Mouse (Mus musculus) liver, embryonic 14.5 days (tissue): ENCODE data around the gene Akt3.

Source experiments
- CTCF ChIP-seq: IDR thresholded peaks from 2 replicates; pipeline ENCODE4 v1.5.1; 2016; ENCODE audit warnings: antibody characterized with exemption, low read depth, control low read depth
- EP300 ChIP-seq: IDR thresholded peaks from 2 replicates; pipeline ENCODE4 v1.6.1; 2016; ENCODE audit warnings: antibody characterized with exemption, low read depth

DNA sequence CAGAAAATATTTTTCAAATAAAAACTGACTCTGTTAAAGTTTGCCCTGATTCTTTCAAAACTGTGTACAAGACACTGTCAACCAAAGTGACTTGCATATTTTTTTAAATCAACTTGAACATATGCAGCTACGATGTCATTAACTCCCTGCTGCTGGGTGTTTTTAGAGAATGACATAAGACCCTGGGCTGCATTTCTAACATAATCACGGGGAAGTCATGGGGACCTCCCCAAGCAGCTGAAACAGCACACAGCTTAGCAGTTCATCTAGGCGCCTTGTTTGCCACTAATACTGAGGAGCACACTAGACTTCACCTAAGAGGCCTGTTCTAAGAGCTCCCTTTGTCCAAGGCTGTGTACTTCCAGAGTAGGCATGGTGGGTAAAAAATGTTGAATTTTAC is 242.1 kb downstream of the Akt3 start:
- no peak for TF ChIP-seq EP300
- no peak for TF ChIP-seq CTCF
